Mouse (Mus musculus) ES-E14 (cell line): ENCODE measurements around the gene Akt1s1. TPM values are rescaled to one million over a fixed set of nuclear protein-coding genes. Genes with fewer than 3 reads are reported as not detected.

ENCODE experiments used
- DNase-seq: peaks from one replicate; pipeline ENCODE4 v3.0.0-alpha.2; 2013; ENCODE audit warnings: low read depth, low spot score
- H3K27ac ChIP-seq: 2 replicates; pipeline ENCODE4 v1.5.1; 2012; ENCODE audit warnings: low read depth, mild to moderate bottlenecking, low read length, moderate library complexity, mixed read lengths; ENCODE audit not compliant: poor library complexity, insufficient read depth, severe bottlenecking
- H3K36me3 ChIP-seq: 2 replicates; pipeline ENCODE4 v1.6.1; 2012; ENCODE audit warnings: mild to moderate bottlenecking, low read length, moderate library complexity, mixed read lengths; ENCODE audit not compliant: control insufficient read depth, poor library complexity, insufficient read depth, severe bottlenecking
- H3K4me1 ChIP-seq, 2 experiments: fragments of 150-350 bp in 1 of 2; sonication (generic) in 1 of 2; 2 replicates each; pipeline ENCODE4 v1.6.1; 2012; ENCODE audit warnings: low read length in 2 of 2, mild to moderate bottlenecking in 1 of 2, mixed read lengths in 1 of 2; ENCODE audit not compliant: control insufficient read depth in 2 of 2, insufficient read depth in 2 of 2, poor library complexity in 1 of 2
- H3K4me3 ChIP-seq, 2 experiments: fragments of 150-350 bp in 1 of 2; sonication (generic) in 1 of 2; 2 replicates each; pipeline ENCODE4 v1.5.1; 2012; ENCODE audit warnings: low read length in 2 of 2, low read depth in 1 of 2, mild to moderate bottlenecking in 1 of 2, mixed read lengths in 1 of 2; ENCODE audit not compliant: insufficient read depth in 1 of 2, poor library complexity in 1 of 2, severe bottlenecking in 1 of 2
- H3K9ac ChIP-seq: 2 replicates; pipeline ENCODE4 v1.6.1; 2012; ENCODE audit warnings: low read depth, mild to moderate bottlenecking, low read length, mixed read lengths; ENCODE audit not compliant: poor library complexity, insufficient read depth, severe bottlenecking
- H3K9me3 ChIP-seq: fragments of 150-350 bp; sonication (generic); 2 replicates; pipeline ENCODE4 v1.6.1; 2012; ENCODE audit warnings: low read depth, mild to moderate bottlenecking, low read length; ENCODE audit not compliant: control insufficient read depth, insufficient read depth
- CHD2 ChIP-seq: IDR thresholded peaks from 2 replicates; pipeline ENCODE4 v1.6.1; 2014; ENCODE audit warnings: mild to moderate bottlenecking, low read depth, low read length, inconsistent platforms
- HCFC1 ChIP-seq: IDR thresholded peaks from 2 replicates; pipeline ENCODE4 v1.6.1; 2012; ENCODE audit warnings: low read length, inconsistent platforms, borderline replicate concordance; ENCODE audit not compliant: insufficient read depth
- MAFK ChIP-seq: IDR thresholded peaks from 2 replicates; pipeline ENCODE4 v1.6.1; 2014; ENCODE audit warnings: mild to moderate bottlenecking, low read depth, low read length, inconsistent platforms; ENCODE audit not compliant: insufficient read depth
- ZC3H11A ChIP-seq: IDR thresholded peaks from 2 replicates; pipeline ENCODE4 v1.6.1; 2012; ENCODE audit warnings: low read depth, mild to moderate bottlenecking, inconsistent platforms, low read length, borderline replicate concordance
- ZNF384 ChIP-seq: IDR thresholded peaks from 2 replicates; pipeline ENCODE4 v1.6.1; 2012; ENCODE audit warnings: low read depth, low read length, inconsistent platforms
- in situ Hi-C, 2 experiments: fragments of 600-800 bp; cut with MboI; formaldehyde crosslinking; loops; one replicate each; pipeline ENCODE4 v1.15.1; 2025; ENCODE audit warnings: low sequenced_read_pairs in 2 of 2, inconsistent platforms in 1 of 2; ENCODE audit not compliant: unreplicated experiment in 2 of 2
- total RNA-seq: library from RNA; depleted of rRNA; stranded (reverse); fragments of 300-350 nt; gene quantifications from 2 replicates; pipeline ENCODE4 v1.2.3, GENCODE M21; 2012

Akt1s1 gene
- total RNA-seq, 1 experiment, result 33.8 TPM

GRCm38 (mm10) chr7:44814952-44815553 is 33.7 kb upstream of the Akt1s1 start:
- TF ChIP-seq ZNF384, result no peak
- no peak for TF ChIP-seq HCFC1
- no peak for TF ChIP-seq CHD2
- TF ChIP-seq MAFK, result no peak
- no peak for TF ChIP-seq ZC3H11A
- H3K36me3 ChIP-seq, result peaks cover 14% of the 10 kb centered on the region; the same call in 1 of the 2 replicates
- H3K9me3 ChIP-seq, result no peaks in the 10 kb centered on the region
- peak overlapping the region; percentile 6; the same call in 1 of the 2 replicates for H3K27ac ChIP-seq
- H3K4me3 ChIP-seq, result peak overlapping the region; percentile 44 to 75
- DNase-seq, result no peak
- H3K9ac ChIP-seq, result peak overlapping the region; percentile 64; the same call in 1 of the 2 replicates
- in situ Hi-C loops, result no loop called here
- peaks cover 2 to 15% of the 10 kb centered on the region in 2 experiments; a peak in 3 of 4 replicates for H3K4me1 ChIP-seq

- H3K36me3 ChIP-seq, result peaks cover 19% of the 10 kb centered on the region; the same call in 1 of the 2 replicates
Observed at GRCm38 (mm10) chr7:44815721-44816469, 32.9 kb upstream of the Akt1s1 start, which contains the start of the genes Nup62 and Il4i1. Gene Nup62 (plus strand): TSS chr7:44816088. Gene Il4i1 (plus strand): TSS chr7:44816387.

GRCm38 (mm10) chr7:44816470-44817021 is 32.2 kb upstream of the Akt1s1 start, which contains the start of gene Atf5:
Gene Atf5 (minus strand): TSS chr7:44816658.
- H3K9ac ChIP-seq, result peak within 1 kb of the TSS; percentile 100
- peaks cover 19% of the 10 kb centered on the region; the same call in 1 of the 2 replicates for H3K36me3 ChIP-seq
- in situ Hi-C loops, result no loop called here
- DNase-seq, result no peak
- peaks cover 3 to 25% of the 10 kb centered on the region in 2 experiments; a peak in 3 of 4 replicates for H3K4me1 ChIP-seq
- H3K4me3 ChIP-seq, result peak within 1 kb of the TSS; percentile 94 to 99
- TF ChIP-seq CHD2 (no peak), ZC3H11A (no peak), MAFK (no peak), ZNF384 (no peak), HCFC1 (no peak)
- H3K9me3 ChIP-seq, result no peaks in the 10 kb centered on the region
- peak within 1 kb of the TSS; percentile 100 for H3K27ac ChIP-seq

More at GRCm38 (mm10) chr7:44815721-44816469, 32.9 kb upstream of the Akt1s1 start, which contains the start of the genes Nup62 and Il4i1:
- in situ Hi-C loops, result no loop called here
- peak within 1 kb of the TSS; percentile 94 to 99 for H3K4me3 ChIP-seq
- H3K9ac ChIP-seq, result peak within 1 kb of the TSS; percentile 100
- H3K27ac ChIP-seq, result peak within 1 kb of the TSS; percentile 100
- no peaks in the 10 kb centered on the region for H3K9me3 ChIP-seq
- TF ChIP-seq ZC3H11A, result no peak
- TF ChIP-seq HCFC1, result 0 out of 2 replicates have a peak, but pooled peaks have one; percentile 24
- TF ChIP-seq CHD2, result peak; percentile 90
- no peak for TF ChIP-seq ZNF384
- no peak for TF ChIP-seq MAFK
- peaks cover 3 to 21% of the 10 kb centered on the region in 2 experiments; a peak in 3 of 4 replicates for H3K4me1 ChIP-seq
- peak; percentile 99 for DNase-seq

- Histone ChIP-seq H3K36me3 (peaks cover 21% of the 10 kb centered on the region; the same call in 1 of the 2 replicates), H3K4me1 (peaks cover 3 to 25% of the 10 kb centered on the region in 2 experiments; a peak in 3 of 4 replicates), H3K4me3 (peak overlapping the region; percentile 94 to 99)
Observed at GRCm38 (mm10) chr7:44817441-44817840, 31.4 kb upstream of the Akt1s1 start.

More at GRCm38 (mm10) chr7:44817441-44817840, 31.4 kb upstream of the Akt1s1 start:
- Histone ChIP-seq H3K9me3 (no peaks in the 10 kb centered on the region), H3K27ac (no peak overlapping the region), H3K9ac (peak overlapping the region; percentile 100; the same call in 1 of the 2 replicates)
- DNase-seq, result no peak
- no peak for TF ChIP-seq ZC3H11A
- no peak for TF ChIP-seq MAFK
- no peak for TF ChIP-seq ZNF384
- in situ Hi-C loops, result no loop called here
